Mouse (Mus musculus) heart, adult 8-10 months (tissue): Measurements from ENCODE around the gene Zhx3. TPM values are rescaled to one million over a fixed set of nuclear protein-coding genes. Genes with fewer than 3 reads are reported as not detected.
A peak's percentile ranks its signal among the peaks of the same experiment; 100 is the strongest.

Experiments used
- DNase-seq: peaks from one replicate; pipeline ENCODE4 v3.0.0; 2022; ENCODE audit warnings: low spot score
- total RNA-seq, 4 experiments: library from RNA; stranded (reverse); gene quantifications; 2 replicates each; pipeline ENCODE4 v1.2.4; 2022

The Zhx3 gene
- total RNA-seq, 4 experiments from 2014 or later, result 32.2 to 35.5 (median 33.1) TPM

- peak; percentile 83 for DNase-seq
Observed at GRCm38 (mm10) chr2:160804794-160805527, 67.8 kb downstream of the Zhx3 start.

GRCm38 (mm10) chr2:160802326-160802725 is 70.5 kb downstream of the Zhx3 start:
- no peak for DNase-seq

- DNase-seq, result no peak
Observed at GRCm38 (mm10) chr2:160800967-160801366, 71.8 kb downstream of the Zhx3 start.

GRCm38 (mm10) chr2:160798206-160798605 is 74.6 kb downstream of the Zhx3 start:
- no peak for DNase-seq

- peak; percentile 81 for DNase-seq
Observed at GRCm38 (mm10) chr2:160796973-160797372, 75.8 kb downstream of the Zhx3 start.

GRCm38 (mm10) chr2:160793117-160793516 is 79.7 kb downstream of the Zhx3 start:
- peak; percentile 46 for DNase-seq

GRCm38 (mm10) chr2:160789741-160790140 is 83.1 kb downstream of the Zhx3 start:
- DNase-seq, result no peak

- no peak for DNase-seq
Observed at GRCm38 (mm10) chr2:160789046-160789445, 83.8 kb downstream of the Zhx3 start.

- DNase-seq, result no peak
Observed at GRCm38 (mm10) chr2:160786333-160786732, 86.5 kb downstream of the Zhx3 start.

- DNase-seq, result no peak
Observed at GRCm38 (mm10) chr2:160780834-160781219, 92.0 kb downstream of the Zhx3 start.

GRCm38 (mm10) chr2:160780154-160780833 is 92.5 kb downstream of the Zhx3 start:
- no peak for DNase-seq

GRCm38 (mm10) chr2:160778034-160778433 is 94.8 kb downstream of the Zhx3 start:
- no peak for DNase-seq

- DNase-seq, result no peak
Observed at GRCm38 (mm10) chr2:160771325-160772276, 101.2 kb downstream of the Zhx3 start.

- DNase-seq, result no peak
Observed at GRCm38 (mm10) chr2:160770871-160771270, 101.9 kb downstream of the Zhx3 start.

- DNase-seq, result no peak
Observed at GRCm38 (mm10) chr2:160770409-160770808, 102.4 kb downstream of the Zhx3 start.

- no peak for DNase-seq
Observed at GRCm38 (mm10) chr2:160768997-160769396, 103.8 kb downstream of the Zhx3 start.

- DNase-seq, result no peak
Observed at GRCm38 (mm10) chr2:160768097-160768695, 104.6 kb downstream of the Zhx3 start.

- DNase-seq, result no peak
Observed at GRCm38 (mm10) chr2:160767201-160767600, 105.6 kb downstream of the Zhx3 start.

GRCm38 (mm10) chr2:160766371-160766771 is 106.4 kb downstream of the Zhx3 start:
- peak; percentile 90 for DNase-seq

GRCm38 (mm10) chr2:160765096-160765495 is 107.7 kb downstream of the Zhx3 start:
- no peak for DNase-seq

- no peak for DNase-seq
Observed at GRCm38 (mm10) chr2:160764386-160764785, 108.4 kb downstream of the Zhx3 start.

- no peak for DNase-seq
Observed at GRCm38 (mm10) chr2:160763816-160764215, 109.0 kb downstream of the Zhx3 start.
